Mouse (Mus musculus): Measurements from ENCODE around the gene Pnpla3.

The Pnpla3 gene

DNA sequence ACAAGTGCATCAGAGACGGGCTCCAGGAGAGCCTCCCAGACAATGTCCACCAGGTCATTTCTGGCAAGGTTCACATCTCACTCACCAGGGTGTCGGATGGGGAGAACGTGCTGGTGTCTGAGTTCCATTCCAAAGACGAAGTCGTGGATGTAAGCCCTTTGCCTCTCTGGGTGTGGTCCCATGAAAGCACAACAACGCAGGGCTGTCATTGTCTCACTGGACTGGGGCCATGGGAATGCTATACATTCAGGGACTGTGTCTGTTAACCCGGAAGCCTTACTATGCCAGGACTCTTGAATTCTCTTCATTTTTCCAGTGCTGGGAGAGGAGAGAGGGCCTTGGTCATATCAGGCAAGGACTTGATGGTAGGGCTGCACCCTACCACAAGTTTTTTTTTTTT is 3.5 kb downstream of the Pnpla3 start:
- DNase-seq (ENCODE audit: low read depth, low spot score), result no peak

DNA sequence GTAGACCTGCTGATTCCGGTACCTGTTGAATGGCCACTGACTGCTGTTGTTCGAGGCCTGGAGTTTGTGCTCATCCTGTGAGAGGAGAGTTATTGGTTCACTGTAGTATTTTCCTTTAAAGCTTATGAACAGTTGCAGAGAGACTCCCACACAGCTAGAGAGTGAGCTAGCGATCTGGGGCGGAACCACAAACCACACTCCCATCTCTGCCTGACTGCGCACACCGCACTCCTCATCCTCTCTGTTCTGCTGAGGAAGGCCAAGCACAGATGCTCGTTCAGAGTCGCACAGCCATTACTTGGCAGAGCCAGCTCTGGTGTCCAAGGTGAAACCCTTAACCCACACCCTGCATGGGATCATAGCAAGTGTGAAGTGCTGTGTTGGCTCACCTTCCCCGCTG is 11.1 kb downstream of the Pnpla3 start:
- no peak for DNase-seq (ENCODE audit: low read depth, low spot score)

DNA sequence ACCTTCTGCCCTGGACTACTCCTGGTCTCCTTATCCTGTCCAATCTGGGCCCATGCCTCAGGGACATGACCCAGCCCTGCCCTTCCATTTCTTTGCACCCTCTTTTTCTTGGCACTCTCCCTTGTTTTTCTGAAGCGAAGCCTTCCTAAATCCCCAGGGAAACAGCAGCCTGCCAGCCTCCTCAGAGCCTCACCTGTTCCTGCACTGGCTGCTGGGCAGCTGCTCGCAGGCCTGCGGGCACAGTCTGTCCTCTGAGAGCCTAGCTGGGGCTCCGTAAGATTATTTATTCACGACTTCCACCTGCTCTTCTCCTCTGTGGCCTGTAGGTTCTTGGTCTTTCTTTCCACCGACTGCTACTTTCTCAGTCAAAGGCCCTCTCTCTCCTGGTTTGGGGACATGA is 14.4 kb downstream of the Pnpla3 start:
- no peak for DNase-seq (ENCODE audit: low read depth, low spot score)

DNA sequence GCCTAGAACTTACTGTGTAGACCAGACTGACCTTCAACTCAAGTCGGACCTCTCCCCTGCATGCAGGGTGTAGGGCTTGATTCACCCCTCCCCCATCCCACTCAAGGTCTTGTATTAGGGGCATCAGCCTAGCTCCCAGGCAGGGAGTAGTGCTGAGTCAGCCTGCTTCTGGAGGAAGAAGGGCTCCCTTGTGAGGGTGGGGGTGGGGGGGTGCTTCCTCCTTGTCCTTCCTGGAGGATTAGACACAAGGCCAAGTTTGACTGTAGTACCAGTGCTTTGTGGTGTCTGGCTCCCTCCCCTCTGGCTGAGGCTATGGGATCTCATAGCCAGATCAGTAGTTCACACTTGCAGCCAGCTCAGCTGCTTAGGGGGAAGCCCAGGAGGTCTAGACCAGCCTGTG is 16.3 kb downstream of the Pnpla3 start:
- DNase-seq (ENCODE audit: low read depth, low spot score), result peak; percentile 15

DNA sequence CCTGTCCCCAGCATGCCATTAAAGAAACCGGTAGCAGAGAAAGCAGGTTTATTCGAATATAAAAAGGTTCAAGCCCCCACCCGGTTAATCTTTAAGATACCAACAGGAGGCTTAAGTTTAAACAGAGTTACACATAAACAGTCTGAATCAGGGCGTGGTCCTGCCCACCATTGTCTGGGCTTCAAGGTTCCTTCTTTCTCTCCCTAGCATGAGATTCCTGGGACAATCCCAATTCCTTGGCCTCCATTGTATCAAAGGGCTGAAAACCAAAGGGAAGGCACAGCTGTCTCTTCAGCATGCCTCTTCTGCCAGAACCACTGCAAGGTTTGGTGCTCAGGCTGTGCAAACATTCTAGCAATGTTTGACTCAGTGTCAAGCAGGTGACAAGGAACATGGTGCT is 18.6 kb downstream of the Pnpla3 start:
- DNase-seq (ENCODE audit: low read depth, low spot score), result no peak

DNA sequence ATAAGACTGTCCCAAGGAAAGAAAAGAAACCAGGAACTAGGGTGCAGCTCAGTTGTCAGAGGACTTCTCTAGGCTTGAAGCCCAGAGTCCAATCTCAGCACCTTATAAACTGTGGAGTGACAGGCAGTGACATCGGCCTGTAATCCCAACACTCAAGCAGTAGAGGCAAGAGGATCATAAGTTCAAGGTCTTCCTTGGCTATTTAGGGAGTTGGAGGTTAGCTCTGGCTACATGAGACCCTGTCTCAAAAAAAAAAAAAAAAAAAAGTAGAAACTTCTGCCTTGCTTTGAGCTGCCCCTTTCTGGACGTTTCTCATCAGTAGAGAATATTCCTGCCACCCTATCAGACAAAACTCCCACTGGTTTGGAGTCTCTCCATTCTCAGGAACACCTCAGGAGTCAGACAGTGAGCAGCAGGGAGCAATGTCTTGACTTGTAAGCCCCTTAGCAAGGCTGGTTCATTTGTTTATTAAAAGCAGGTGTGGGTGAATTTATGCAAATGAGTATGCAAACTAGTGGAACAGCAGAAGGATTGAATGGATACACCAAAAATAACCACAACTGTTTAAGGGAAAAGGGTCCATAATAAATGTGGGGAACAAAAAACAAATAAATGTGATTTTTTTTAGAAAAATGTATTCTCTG is 21.4 kb downstream of the Pnpla3 start:
- no peak for DNase-seq (ENCODE audit: low read depth, low spot score)

DNA sequence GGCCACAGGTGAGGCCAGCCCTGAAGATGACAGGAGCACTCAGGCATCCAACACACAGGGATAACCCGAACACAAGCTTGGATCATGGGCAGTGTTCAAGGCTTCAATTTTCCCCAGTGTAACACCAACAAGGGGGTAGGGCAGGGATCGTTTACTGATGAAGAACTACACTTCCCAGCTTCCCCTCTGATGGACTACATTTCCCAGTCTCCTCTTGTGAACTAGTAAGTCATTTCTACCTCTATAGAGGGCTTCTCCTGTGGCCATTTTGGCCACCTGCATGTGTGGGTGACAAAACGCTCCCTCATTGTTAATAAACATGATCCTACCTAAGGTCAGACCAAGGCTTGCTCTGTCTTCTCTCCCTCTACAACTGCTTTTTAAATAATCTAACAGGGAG is 22.2 kb downstream of the Pnpla3 start:
- peak; percentile 30 for DNase-seq (ENCODE audit: low read depth, low spot score)

DNA sequence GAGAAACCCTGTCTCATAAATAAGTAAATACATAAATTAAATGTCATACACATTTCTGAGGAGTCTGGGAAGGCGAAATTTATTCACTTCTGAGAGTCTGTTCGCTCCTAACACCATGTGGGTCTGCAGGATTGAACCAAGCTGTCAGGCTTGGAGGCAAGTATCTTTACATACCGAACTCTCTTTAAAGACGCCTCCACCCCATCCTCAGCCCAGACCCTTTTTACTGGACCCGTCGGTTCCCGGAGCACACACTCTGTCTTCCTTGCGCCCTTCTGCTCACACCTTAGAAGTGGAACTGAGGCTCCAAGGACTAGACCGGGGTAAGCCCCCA is 24.1 kb downstream of the Pnpla3 start:
- no peak for DNase-seq (ENCODE audit: low read depth, low spot score)

DNA sequence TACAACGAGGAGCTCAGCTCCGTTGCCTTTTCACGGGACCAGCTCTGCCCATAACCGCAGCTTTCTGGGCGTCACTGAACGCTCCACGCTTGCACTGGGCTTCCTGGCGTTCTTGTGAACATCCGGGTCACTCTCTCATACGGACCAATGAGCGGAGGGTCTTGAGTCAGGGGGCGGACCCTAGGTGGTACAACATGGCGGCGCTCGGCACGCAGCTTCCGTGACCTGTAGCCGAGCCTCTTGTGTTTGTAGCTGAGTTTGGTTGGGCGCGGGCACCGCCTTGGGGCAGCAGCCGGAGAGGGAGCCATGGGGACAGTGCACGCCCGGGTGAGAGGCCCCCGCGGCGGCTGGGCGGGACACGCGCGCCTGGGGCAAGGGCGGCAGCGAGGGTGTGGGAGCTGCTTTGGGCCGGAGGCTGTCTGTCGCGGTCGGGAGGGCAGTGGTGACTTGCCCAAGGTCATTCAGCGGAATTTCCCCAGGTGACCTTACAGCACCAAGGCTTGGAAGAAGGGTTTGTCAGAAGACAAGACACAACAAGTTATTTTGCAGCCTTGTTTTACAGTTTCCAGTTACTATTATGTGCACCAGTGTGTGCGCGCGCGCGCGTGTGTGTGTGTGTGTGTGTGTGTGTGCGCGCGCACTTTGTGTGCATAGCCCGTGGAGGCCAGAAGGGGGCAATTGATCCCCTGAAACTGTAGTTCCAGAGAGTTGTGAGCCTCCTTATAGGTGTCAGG is 24.6 kb downstream of the Pnpla3 start, which contains the start of gene Samm50:
Gene Samm50, plus strand, starts transcription at position 184 of the 734 bp plus-strand sequence.
- DNase-seq (ENCODE audit: low read depth, low spot score), result peak; percentile 96

DNA sequence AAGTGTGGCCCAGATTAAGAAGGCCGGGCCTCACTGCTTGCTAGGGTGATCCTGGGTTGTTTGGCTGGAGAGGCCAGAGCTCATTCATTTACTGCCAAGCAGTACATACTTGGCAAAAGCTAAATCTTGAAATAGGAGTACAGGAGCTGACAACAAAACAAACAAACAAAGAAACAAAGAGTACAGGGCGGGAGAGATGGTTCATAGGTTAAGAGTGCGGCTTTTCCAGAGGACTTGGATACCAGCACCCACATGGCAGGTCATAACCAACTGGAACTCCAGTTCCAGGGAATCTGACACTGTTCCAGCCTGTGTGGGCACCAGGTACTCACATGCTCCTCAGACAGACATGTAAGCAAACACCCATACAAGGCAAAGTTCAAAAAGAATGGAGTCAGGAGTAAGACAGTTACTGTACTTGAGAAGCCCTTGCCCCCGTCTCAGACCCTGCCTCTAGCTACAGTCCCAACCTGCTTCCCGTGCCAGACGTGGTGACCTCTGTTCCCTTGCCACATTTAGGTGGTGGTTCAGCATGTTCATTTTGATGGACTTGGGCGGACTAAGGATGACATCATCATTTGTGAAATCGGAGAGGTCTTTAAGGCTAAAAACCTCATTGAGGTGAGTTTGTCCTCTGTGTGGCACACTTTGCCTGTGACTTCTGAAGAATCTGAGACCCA is 29.0 kb downstream of the Pnpla3 start:
- DNase-seq (ENCODE audit: low read depth, low spot score), result no peak

DNA sequence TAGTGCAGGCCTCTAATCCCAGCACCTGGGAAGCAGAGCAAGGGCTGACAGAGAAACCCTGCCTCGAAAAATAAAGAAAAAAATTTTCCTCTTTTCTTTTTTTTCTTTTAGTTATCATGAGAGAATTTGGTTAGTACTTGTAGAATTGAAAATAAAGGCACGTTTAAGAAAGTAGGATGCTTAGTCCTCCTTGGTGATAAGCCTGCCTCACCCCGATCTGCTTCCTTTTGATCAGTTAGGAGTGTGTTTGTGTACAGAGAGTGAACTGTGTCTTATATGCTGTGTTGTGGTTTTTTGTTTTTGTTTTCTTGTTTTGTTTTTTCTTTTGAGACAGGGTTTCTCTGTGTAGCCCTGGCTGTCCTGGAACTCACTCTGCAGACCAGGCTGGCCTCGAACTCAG is 39.7 kb downstream of the Pnpla3 start:
- no peak for DNase-seq (ENCODE audit: low read depth, low spot score)

DNA sequence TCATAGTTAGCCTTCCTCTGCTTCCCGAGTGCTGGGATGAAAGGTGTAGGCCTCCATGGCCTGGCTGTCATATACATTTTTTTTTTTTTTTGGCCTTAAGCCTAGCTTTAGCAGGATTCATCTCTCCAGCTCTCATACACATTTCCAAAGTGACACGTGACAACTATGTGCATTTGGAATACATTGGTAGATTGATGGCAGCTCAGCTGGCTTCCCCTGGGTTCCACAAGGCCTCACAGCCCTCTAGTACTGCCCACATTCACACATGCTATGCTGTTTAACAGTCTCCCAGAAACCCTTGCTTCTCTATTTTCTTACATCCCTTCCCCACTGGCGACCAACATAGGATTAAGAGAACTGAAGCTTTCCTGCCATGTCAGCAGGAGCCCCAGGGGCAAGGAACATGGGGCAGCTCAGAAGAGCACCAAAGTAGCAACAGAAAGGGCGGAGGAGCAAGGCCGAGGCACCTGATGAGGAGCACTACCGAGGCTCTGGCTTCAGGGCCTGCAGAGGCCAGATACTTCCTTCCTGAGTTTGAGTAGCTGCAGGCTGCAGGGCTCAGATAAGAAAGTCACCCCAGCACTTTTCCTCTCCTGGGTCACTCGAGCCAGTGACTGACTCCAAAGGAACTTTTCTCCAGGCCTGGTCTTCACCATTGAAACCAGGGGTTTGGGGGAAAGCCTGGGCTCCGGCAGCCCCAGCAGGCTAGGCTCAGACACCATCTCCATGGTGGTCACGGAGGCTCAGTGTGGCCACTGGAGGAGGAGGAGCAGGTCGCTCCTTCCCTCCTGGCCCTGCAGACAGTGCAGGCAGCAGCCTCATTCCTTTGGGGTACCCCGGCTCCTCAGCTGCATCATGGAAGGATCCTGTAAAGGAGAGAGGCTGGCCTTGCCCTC is 42.1 kb downstream of the Pnpla3 start:
- DNase-seq (ENCODE audit: low read depth, low spot score), result no peak

DNA sequence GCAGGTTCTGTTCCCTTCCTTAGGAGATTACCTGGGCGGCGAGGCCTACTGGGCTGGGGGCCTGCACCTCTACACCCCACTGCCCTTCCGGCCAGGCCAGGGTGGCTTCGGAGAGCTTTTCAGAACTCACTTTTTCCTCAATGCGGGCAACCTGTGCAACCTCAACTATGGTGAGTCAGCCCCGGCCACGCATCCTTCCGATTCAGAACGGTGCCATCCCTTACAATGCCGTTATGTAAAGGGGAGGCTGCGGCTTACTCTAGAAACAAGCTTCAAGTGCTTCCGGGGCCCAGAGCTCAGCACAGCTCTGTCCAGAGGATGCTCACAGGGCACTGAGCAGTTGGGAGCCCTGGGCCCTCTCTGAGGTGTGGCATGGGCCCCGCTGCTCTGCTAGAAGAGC is 42.8 kb downstream of the Pnpla3 start:
- DNase-seq (ENCODE audit: low read depth, low spot score), result no peak

DNA sequence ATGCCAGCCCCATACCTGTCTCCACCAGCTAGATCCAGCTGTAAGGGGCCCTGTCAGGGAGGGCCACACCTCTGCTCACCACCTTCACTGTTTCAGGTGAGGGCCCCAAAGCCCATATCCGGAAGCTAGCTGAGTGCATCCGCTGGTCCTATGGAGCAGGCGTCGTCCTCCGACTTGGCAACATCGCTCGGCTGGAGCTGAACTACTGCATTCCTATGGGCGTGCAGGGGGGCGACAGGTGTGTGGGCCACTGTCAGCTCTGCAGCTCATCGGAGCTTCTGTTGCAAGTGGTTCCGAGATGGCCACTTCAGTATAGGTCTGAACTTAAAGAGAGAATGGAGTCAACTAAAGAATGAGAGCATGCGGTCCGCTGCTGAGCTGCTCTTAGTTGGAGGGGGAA is 43.3 kb downstream of the Pnpla3 start:
- DNase-seq (ENCODE audit: low read depth, low spot score), result no peak

DNA sequence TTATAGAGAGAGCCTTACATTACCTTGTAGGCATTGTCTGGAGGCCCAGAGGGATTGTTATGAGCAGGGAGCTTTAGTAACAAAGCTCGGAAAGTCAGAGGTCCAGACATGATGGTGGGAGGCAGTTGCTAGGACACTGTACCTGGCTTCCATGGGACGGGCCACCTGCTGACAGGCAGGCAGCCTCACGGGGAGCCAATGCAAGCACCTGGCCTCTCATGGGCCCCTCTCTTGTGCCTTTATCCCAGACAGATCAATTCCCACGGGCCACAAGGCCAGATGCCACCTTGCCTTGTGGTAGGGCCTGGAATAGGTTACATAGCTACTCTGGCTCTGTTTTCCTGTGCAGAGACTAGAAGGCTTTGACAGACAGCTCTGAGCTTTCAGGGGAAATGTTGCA is 43.9 kb downstream of the Pnpla3 start:
- no peak for DNase-seq (ENCODE audit: low read depth, low spot score)

DNA sequence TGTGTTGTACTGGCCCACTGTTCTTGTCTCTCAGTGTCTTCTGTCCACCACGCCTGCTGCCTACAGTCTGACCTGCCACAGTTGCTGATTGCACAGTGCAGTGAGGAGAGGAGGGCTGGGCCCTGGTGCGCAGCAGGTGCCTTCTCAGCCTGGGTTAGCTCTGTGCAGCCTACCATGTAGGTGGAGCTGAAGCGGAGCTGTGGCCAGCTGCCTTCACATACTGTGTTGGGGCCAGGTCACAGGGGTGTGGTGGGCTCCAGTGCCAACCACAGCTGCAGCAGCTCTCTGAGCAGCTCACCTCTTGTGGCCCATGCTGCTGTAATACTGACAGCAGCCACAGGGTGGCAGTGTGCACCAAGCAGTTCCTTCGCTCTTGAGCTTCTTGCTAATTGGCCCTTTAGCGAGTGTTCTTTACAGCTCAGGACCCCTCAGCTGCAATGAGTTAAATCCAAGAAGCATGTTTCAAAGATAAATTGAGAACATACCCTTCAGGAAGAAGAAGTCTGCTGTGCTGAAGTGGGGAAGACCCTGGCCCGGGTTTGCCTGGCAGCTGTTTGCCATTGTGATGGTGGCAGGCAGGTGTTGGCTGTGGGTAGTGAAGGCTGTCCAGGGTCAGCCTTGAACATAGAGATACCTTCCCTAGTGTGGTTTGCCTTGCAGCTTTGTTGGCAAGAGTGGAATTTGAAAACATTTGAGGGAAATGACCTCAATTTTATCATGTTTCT is 44.6 kb downstream of the Pnpla3 start:
- DNase-seq (ENCODE audit: low read depth, low spot score), result peak; percentile 89

DNA sequence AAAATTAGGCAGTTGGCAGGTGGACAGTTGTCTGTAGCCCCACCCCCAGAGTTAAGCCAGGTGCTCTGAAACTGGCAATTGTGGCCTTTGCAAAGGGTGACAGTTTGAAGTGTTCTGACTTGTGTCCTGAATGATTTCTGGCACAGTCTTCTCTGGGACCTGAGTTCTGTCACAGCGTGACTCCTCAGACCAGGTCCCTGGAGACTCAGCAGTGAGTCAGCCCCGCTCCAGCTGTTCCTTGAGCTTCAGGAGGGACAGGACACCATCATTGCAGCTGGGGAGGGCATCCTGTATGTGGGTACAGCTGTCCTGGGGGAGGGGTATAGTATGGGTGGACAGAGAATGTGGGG is 45.1 kb downstream of the Pnpla3 start:
- peak; percentile 56 for DNase-seq (ENCODE audit: low read depth, low spot score)

DNA sequence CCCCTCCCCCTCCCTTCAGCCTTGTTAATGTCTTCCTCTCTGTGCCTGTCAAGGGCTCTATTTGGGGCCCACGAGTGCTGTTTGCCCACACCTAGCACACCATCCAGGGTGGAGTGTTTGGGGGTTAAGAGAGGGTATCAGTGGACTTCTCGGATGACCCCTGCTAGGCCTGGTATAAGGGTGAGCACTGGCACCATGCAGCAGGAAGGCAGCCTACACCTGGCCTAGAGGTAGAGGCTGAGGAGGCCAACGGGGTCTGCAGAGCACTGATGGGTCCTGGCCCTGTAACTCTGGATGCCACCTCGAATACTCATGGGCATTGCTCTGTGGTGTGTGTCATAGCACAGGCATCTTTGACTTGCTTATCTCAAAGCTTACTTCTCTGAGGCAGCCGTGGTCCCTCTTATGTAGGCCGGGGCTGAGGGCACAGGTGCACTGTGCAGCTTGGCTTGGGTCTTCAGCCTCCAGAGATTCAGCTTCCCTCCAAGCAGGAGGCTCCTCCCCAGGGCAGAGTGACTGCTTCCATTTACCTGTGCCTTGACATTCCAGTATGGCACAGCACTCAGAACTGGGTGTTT is 45.6 kb downstream of the Pnpla3 start:
- no peak for DNase-seq (ENCODE audit: low read depth, low spot score)

DNA sequence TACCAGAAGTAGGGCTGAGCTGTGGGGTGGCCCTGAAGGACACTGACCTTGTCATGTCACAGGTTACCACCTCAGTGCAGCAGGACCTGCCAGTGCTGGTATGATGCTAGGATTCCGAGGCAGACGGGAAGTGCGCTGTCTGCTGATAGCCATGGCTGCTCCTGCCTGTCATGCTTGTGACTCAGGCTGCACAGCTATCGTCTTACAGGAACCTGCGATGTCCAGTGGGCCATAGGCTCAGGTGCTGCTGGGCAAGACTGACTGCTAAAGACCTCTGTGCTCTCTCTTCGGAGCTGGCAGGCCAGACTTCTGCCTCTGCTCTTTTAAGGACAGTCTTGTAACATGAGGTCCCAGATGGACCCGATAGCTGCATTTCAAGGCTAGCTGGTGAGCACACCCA is 46.8 kb downstream of the Pnpla3 start:
- DNase-seq (ENCODE audit: low read depth, low spot score), result no peak

DNA sequence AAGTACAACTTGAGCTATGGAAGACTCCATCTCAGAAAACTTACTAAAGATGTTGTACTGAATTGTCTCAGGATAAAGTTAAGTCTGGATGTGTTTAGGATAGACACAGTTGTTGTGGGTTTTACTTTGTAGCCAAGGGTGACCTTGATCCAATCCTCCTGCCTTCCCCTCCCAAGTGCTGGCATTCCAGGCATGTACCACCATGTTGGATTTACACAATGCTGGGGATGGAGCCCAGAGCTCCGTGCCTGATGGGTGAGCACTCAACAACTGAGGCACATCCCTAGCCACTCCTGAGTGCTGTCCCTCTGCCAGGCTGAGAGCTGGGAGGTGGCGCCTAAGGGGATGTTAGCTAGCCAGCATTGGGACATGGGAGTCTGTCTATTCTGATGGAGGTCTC is 47.6 kb downstream of the Pnpla3 start:
- DNase-seq (ENCODE audit: low read depth, low spot score), result no peak

DNA sequence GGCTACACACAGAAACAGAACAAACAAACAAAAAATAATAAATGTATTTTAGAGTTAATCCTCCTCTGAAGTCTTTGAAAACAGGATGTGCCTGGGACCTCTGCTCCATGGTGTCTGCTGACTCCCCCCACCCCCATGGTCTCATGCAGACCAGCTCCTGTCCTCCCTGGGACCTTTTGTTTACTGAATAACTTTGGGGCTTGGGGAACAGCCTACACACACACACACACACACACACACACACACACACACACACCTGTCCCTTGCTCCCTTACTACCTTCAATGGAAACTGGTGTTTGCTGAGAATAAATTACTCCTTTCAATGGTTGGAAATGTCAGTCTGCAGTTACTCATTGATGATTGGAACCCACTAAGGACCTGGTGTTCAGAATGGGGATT is 48.4 kb downstream of the Pnpla3 start:
- DNase-seq (ENCODE audit: low read depth, low spot score), result no peak
